Mouse (Mus musculus): ENCODE measurements around the gene Ltbr. TPM values are rescaled to one million over a fixed set of nuclear protein-coding genes. Genes with fewer than 3 reads are reported as not detected.

The Ltbr gene
- total and polyA plus RNA-seq, 3 experiments: not detected

DNA sequence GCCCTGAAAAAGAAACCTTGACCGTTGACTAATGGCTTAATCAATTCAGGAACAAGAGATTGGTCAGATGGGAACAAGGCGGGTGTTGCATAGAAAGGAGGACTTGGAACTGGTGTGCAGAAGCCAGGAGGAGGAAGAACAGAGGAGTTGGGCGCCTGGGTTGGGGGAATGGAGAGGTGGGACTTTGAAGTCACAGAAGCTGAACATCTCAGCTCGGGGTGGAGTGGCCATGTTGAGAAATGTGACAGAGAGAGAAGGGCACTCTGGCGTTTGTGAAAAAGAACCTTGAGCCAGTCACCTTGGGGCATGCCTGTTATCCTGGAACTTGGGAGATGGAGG lies 38.3 kb upstream of the Ltbr start:
- H3K36me3 ChIP-seq (replicated peaks in 1 of 2; ENCODE audit: control insufficient read depth in 1 of 2, insufficient read depth in 1 of 2, low read length in 1 of 2): no peaks in the 10 kb centered on the region
- dilution Hi-C loops (cut with MboI; ENCODE audit: extremely low pct_ligation_motif_present, extremely low pct_unique_long_range_greater_than_20kb, low sequenced_read_pairs) (no loop called here), in situ Hi-C loops (cut with MboI; ENCODE audit: low pct_ligation_motif_present, low pct_unique_long_range_greater_than_20kb, low sequenced_read_pairs) (no loop called here)
- no peak overlapping the region for H3K4me3 ChIP-seq (replicated peaks in 1 of 3; ENCODE audit: low read depth in 2 of 3, low read length in 2 of 3, poor library complexity in 1 of 3)
- H3K27ac ChIP-seq (ENCODE audit: insufficient read depth, low read depth): no peak overlapping the region
- H3K9ac ChIP-seq (ENCODE audit: insufficient read depth, low read depth): no peak overlapping the region
- no peak overlapping the region for H3K4me2 ChIP-seq (ENCODE audit: insufficient read depth, low read depth, poor library complexity, severe bottlenecking)
- no peak for TF ChIP-seq NELFE (IDR thresholded peaks at IDR 0.05; ENCODE audit: low read depth, low read length)
- TF ChIP-seq CHD2 (IDR thresholded peaks at IDR 0.05; ENCODE audit: low read length): no peak
- TF ChIP-seq IRF4 (IDR thresholded peaks at IDR 0.05; ENCODE audit: low read depth, low read length): no peak
- TF ChIP-seq ELF1 (IDR thresholded peaks at IDR 0.05; ENCODE audit: low read depth, low read length): no peak
- no peak for TF ChIP-seq SMC3 (IDR thresholded peaks at IDR 0.05; ENCODE audit: low read depth, low read length)
- no peak for TF ChIP-seq JUN (IDR thresholded peaks at IDR 0.05; ENCODE audit: insufficient read depth, low read depth, low read length)
- peaks cover 96% of the 10 kb centered on the region for H3K27me3 ChIP-seq (replicated peaks)
- DNase-seq (ENCODE audit: extremely low read depth): no peak
- H3K4me1 ChIP-seq (ENCODE audit: control insufficient read depth in 1 of 2, insufficient read depth in 2 of 2): no peaks in the 10 kb centered on the region
- H3K9me3 ChIP-seq (replicated peaks; ENCODE audit: low read length): no peaks in the 10 kb centered on the region
- no peaks in the 10 kb centered on the region for H3K79me2 ChIP-seq (replicated peaks; ENCODE audit: control insufficient read depth, extremely low read depth, insufficient read depth, poor library complexity, severe bottlenecking)

DNA sequence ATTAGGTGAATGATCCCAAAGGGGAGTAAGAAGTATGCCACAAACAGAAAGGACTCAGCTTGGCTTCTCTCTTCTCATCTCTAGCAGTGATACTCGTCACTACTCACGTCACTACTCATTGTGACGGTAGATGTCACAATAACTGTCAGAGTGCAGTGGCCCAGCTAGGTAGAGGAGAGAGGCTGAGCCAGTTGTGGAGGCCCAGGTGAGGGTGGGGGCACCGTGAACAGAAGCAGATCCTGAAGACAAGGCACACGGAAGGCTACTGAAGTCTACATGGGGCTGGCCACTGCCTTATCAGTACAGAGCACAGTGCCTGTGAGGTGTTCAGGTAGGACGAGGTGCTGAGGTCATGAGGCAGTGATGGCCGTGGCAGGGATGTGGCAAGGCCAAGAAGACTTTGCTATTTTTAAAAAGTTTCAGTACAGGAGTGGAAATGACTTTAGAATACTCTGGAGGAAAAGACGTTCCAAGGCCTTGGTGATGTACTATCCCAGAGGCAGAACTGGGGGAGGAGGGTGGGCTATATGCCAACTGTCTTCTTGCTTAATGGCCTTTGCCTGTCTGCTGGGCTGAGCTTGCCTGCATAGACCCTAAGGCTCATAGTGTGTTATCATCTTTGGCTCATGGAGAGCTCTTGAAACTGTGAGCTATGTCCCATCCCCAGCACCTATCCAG lies 37.8 kb upstream of the Ltbr start:
- no peaks in the 10 kb centered on the region for H3K4me1 ChIP-seq (ENCODE audit: control insufficient read depth in 1 of 2, insufficient read depth in 2 of 2)
- no peak overlapping the region for H3K4me3 ChIP-seq (replicated peaks in 1 of 3; ENCODE audit: low read depth in 2 of 3, low read length in 2 of 3, poor library complexity in 1 of 3)
- dilution Hi-C loops (cut with MboI; ENCODE audit: extremely low pct_ligation_motif_present, extremely low pct_unique_long_range_greater_than_20kb, low sequenced_read_pairs): no loop called here
- in situ Hi-C loops (cut with MboI; ENCODE audit: low pct_ligation_motif_present, low pct_unique_long_range_greater_than_20kb, low sequenced_read_pairs): no loop called here
- H3K79me2 ChIP-seq (replicated peaks; ENCODE audit: control insufficient read depth, extremely low read depth, insufficient read depth, poor library complexity, severe bottlenecking): no peaks in the 10 kb centered on the region
- H3K4me2 ChIP-seq (ENCODE audit: insufficient read depth, low read depth, poor library complexity, severe bottlenecking): no peak overlapping the region
- H3K9me3 ChIP-seq (replicated peaks; ENCODE audit: low read length): no peaks in the 10 kb centered on the region
- H3K9ac ChIP-seq (ENCODE audit: insufficient read depth, low read depth): no peak overlapping the region
- no peaks in the 10 kb centered on the region for H3K36me3 ChIP-seq (replicated peaks in 1 of 2; ENCODE audit: control insufficient read depth in 1 of 2, insufficient read depth in 1 of 2, low read length in 1 of 2)
- H3K27ac ChIP-seq (ENCODE audit: insufficient read depth, low read depth): no peak overlapping the region
- peaks cover 96% of the 10 kb centered on the region for H3K27me3 ChIP-seq (replicated peaks)
- DNase-seq (ENCODE audit: extremely low read depth): no peak
- TF ChIP-seq MAX (IDR thresholded peaks at IDR 0.05; ENCODE audit: low read length) (no peak), USF2 (conservative IDR thresholded peaks at IDR 0.05; ENCODE audit: low read depth, low read length) (no peak)

GRCm38 (mm10) chr6:125350995-125351324 lies 37.3 kb upstream of the Ltbr start:
- no peak overlapping the region for H3K27ac ChIP-seq (ENCODE audit: insufficient read depth, low read depth)
- no peaks in the 10 kb centered on the region for H3K36me3 ChIP-seq (replicated peaks in 1 of 2; ENCODE audit: control insufficient read depth in 1 of 2, insufficient read depth in 1 of 2, low read length in 1 of 2)
- no peaks in the 10 kb centered on the region for H3K79me2 ChIP-seq (replicated peaks; ENCODE audit: control insufficient read depth, extremely low read depth, insufficient read depth, poor library complexity, severe bottlenecking)
- H3K27me3 ChIP-seq (replicated peaks): peaks cover 96% of the 10 kb centered on the region
- in situ Hi-C loops (cut with MboI; ENCODE audit: low pct_ligation_motif_present, low pct_unique_long_range_greater_than_20kb, low sequenced_read_pairs) (no loop called here), dilution Hi-C loops (cut with MboI; ENCODE audit: extremely low pct_ligation_motif_present, extremely low pct_unique_long_range_greater_than_20kb, low sequenced_read_pairs) (no loop called here)
- no peak for TF ChIP-seq MYC (IDR thresholded peaks at IDR 0.05; ENCODE audit: low read depth, low read length)
- no peak for TF ChIP-seq ZC3H11A (IDR thresholded peaks at IDR 0.05; ENCODE audit: low read depth, low read length)
- TF ChIP-seq TCF12 (IDR thresholded peaks at IDR 0.05; ENCODE audit: low read depth, low read length): no peak
- TF ChIP-seq CHD1 (IDR thresholded peaks at IDR 0.05; ENCODE audit: low read depth, low read length): no peak
- H3K9ac ChIP-seq (ENCODE audit: insufficient read depth, low read depth): no peak overlapping the region
- H3K4me2 ChIP-seq (ENCODE audit: insufficient read depth, low read depth, poor library complexity, severe bottlenecking): no peak overlapping the region
- H3K9me3 ChIP-seq (replicated peaks; ENCODE audit: low read length): no peaks in the 10 kb centered on the region
- DNase-seq (ENCODE audit: extremely low read depth): no peak
- no peak overlapping the region for H3K4me3 ChIP-seq (replicated peaks in 1 of 3; ENCODE audit: low read depth in 2 of 3, low read length in 2 of 3, poor library complexity in 1 of 3)
- no peaks in the 10 kb centered on the region for H3K4me1 ChIP-seq (ENCODE audit: control insufficient read depth in 1 of 2, insufficient read depth in 2 of 2)

All from CH12.LX (cell line).